Mouse (Mus musculus): ENCODE measurements around the gene Pex6. TPM values are rescaled to one million over a fixed set of nuclear protein-coding genes. Genes with fewer than 3 reads are reported as not detected.

Gene Pex6
- polyA plus RNA-seq, 1 experiment from 2014 or later: 18.8 TPM

- Histone ChIP-seq H3K4me1 (ENCODE audit: control insufficient read depth, insufficient read depth, low read length) (peaks cover 27% of the 10 kb centered on the region), H3K9ac (replicated peaks; ENCODE audit: low read depth, low read length) (peak overlapping the region; percentile 86), H3K9me3 (ENCODE audit: control insufficient read depth, low read depth, low read length) (no peaks in the 10 kb centered on the region), H3K27ac (ENCODE audit: low read length) (peak overlapping the region; percentile 96), H3K27me3 (ENCODE audit: control insufficient read depth, insufficient read depth, low read length) (no peaks in the 10 kb centered on the region), H3K36me3 (ENCODE audit: control insufficient read depth, insufficient read depth, low read length) (peaks cover 9% of the 10 kb centered on the region; the same call in 1 of the 2 replicates), H3K4me3 (ENCODE audit: low read depth, low read length) (peak overlapping the region; percentile 89), H3K4me2 (replicated peaks; ENCODE audit: low read depth, low read length) (peak overlapping the region; percentile 59)
- 3% methylated on average over 32 of the region's 41 CpGs for WGBS
- ATAC-seq (ENCODE audit: insufficient number of reproducible peaks, insufficient read depth, low FRiP score, low read depth): peak; percentile 75
These were observed 7.0 kb upstream of the Pex6 start for GRCm38 (mm10) chr17:46703971-46704886.

GRCm38 (mm10) chr17:46704887-46705835 lies 6.1 kb upstream of the Pex6 start, which contains the start of gene Ppp2r5d:
Gene Ppp2r5d (minus strand): TSS chr17:46705111.
- ATAC-seq (ENCODE audit: insufficient number of reproducible peaks, insufficient read depth, low FRiP score, low read depth): peak; percentile 96
- peak within 1 kb of the TSS; percentile 89 for H3K4me3 ChIP-seq (ENCODE audit: low read depth, low read length)
- under 1% methylated on average over 48 of the region's 48 CpGs for WGBS
- peak within 1 kb of the TSS; percentile 86 for H3K9ac ChIP-seq (replicated peaks; ENCODE audit: low read depth, low read length)
- H3K36me3 ChIP-seq (ENCODE audit: control insufficient read depth, insufficient read depth, low read length): no peaks in the 10 kb centered on the region; the same call in 1 of the 2 replicates
- peak within 1 kb of the TSS; percentile 79 for H3K4me2 ChIP-seq (replicated peaks; ENCODE audit: low read depth, low read length)
- H3K9me3 ChIP-seq (ENCODE audit: control insufficient read depth, low read depth, low read length): no peaks in the 10 kb centered on the region
- no peaks in the 10 kb centered on the region for H3K27me3 ChIP-seq (ENCODE audit: control insufficient read depth, insufficient read depth, low read length)
- peaks cover 27% of the 10 kb centered on the region for H3K4me1 ChIP-seq (ENCODE audit: control insufficient read depth, insufficient read depth, low read length)
- peak within 1 kb of the TSS; percentile 96 for H3K27ac ChIP-seq (ENCODE audit: low read length)

GRCm38 (mm10) chr17:46706375-46707089 lies 4.7 kb upstream of the Pex6 start:
- Histone ChIP-seq H3K9me3 (ENCODE audit: control insufficient read depth, low read depth, low read length) (no peaks in the 10 kb centered on the region), H3K4me3 (ENCODE audit: low read depth, low read length) (no peak overlapping the region), H3K9ac (replicated peaks; ENCODE audit: low read depth, low read length) (0 out of 2 replicates have a peak overlapping the region, but pooled peaks have one; percentile 18), H3K36me3 (ENCODE audit: control insufficient read depth, insufficient read depth, low read length) (no peaks in the 10 kb centered on the region), H3K4me2 (replicated peaks; ENCODE audit: low read depth, low read length) (no peak overlapping the region), H3K4me1 (ENCODE audit: control insufficient read depth, insufficient read depth, low read length) (peaks cover 27% of the 10 kb centered on the region), H3K27ac (ENCODE audit: low read length) (no peak overlapping the region), H3K27me3 (ENCODE audit: control insufficient read depth, insufficient read depth, low read length) (no peaks in the 10 kb centered on the region)
- no peak for ATAC-seq (ENCODE audit: insufficient number of reproducible peaks, insufficient read depth, low FRiP score, low read depth)
- 92% methylated on average over 14 of the region's 14 CpGs for WGBS

- peak; percentile 47; the same call in 1 of the 2 replicates for ATAC-seq (ENCODE audit: insufficient number of reproducible peaks, insufficient read depth, low FRiP score, low read depth)
- Histone ChIP-seq H3K4me3 (ENCODE audit: low read depth, low read length) (peak overlapping the region; percentile 100), H3K27ac (ENCODE audit: low read length) (peak overlapping the region; percentile 71), H3K9ac (replicated peaks; ENCODE audit: low read depth, low read length) (peak overlapping the region; percentile 90), H3K4me1 (ENCODE audit: control insufficient read depth, insufficient read depth, low read length) (peaks cover 10% of the 10 kb centered on the region), H3K27me3 (ENCODE audit: control insufficient read depth, insufficient read depth, low read length) (no peaks in the 10 kb centered on the region), H3K9me3 (ENCODE audit: control insufficient read depth, low read depth, low read length) (no peaks in the 10 kb centered on the region), H3K36me3 (ENCODE audit: control insufficient read depth, insufficient read depth, low read length) (peaks cover 27% of the 10 kb centered on the region; the same call in 1 of the 2 replicates), H3K4me2 (replicated peaks; ENCODE audit: low read depth, low read length) (peak overlapping the region; percentile 93)
- under 1% methylated on average over 71 of the region's 76 CpGs for WGBS
These were observed 479 bp downstream of the Pex6 start for GRCm38 (mm10) chr17:46711612-46712271.

- peaks cover 10% of the 10 kb centered on the region for H3K4me1 ChIP-seq (ENCODE audit: control insufficient read depth, insufficient read depth, low read length)
- peaks cover 30% of the 10 kb centered on the region; the same call in 1 of the 2 replicates for H3K36me3 ChIP-seq (ENCODE audit: control insufficient read depth, insufficient read depth, low read length)
- no peaks in the 10 kb centered on the region for H3K9me3 ChIP-seq (ENCODE audit: control insufficient read depth, low read depth, low read length)
- H3K4me2 ChIP-seq (replicated peaks; ENCODE audit: low read depth, low read length): peak overlapping the region; percentile 93
- H3K27me3 ChIP-seq (ENCODE audit: control insufficient read depth, insufficient read depth, low read length): no peaks in the 10 kb centered on the region
- no peak overlapping the region for H3K27ac ChIP-seq (ENCODE audit: low read length)
- H3K4me3 ChIP-seq (ENCODE audit: low read depth, low read length): peak overlapping the region; percentile 100
- peak overlapping the region; percentile 90 for H3K9ac ChIP-seq (replicated peaks; ENCODE audit: low read depth, low read length)
- WGBS: 64% methylated on average over 7 of the region's 7 CpGs
- no peak for ATAC-seq (ENCODE audit: insufficient number of reproducible peaks, insufficient read depth, low FRiP score, low read depth)
These were observed 1.2 kb downstream of the Pex6 start for GRCm38 (mm10) chr17:46712442-46712841.

GRCm38 (mm10) chr17:46713849-46714248 lies 2.6 kb downstream of the Pex6 start:
- ATAC-seq (ENCODE audit: insufficient number of reproducible peaks, insufficient read depth, low FRiP score, low read depth): no peak
- Histone ChIP-seq H3K4me1 (ENCODE audit: control insufficient read depth, insufficient read depth, low read length) (peaks cover 10% of the 10 kb centered on the region), H3K4me2 (replicated peaks; ENCODE audit: low read depth, low read length) (no peak overlapping the region), H3K4me3 (ENCODE audit: low read depth, low read length) (no peak overlapping the region), H3K27ac (ENCODE audit: low read length) (no peak overlapping the region), H3K27me3 (ENCODE audit: control insufficient read depth, insufficient read depth, low read length) (no peaks in the 10 kb centered on the region), H3K9me3 (ENCODE audit: control insufficient read depth, low read depth, low read length) (no peaks in the 10 kb centered on the region), H3K9ac (replicated peaks; ENCODE audit: low read depth, low read length) (no peak overlapping the region), H3K36me3 (ENCODE audit: control insufficient read depth, insufficient read depth, low read length) (peaks cover 30% of the 10 kb centered on the region)
- 84% methylated on average over 9 of the region's 9 CpGs for WGBS

- Histone ChIP-seq H3K36me3 (ENCODE audit: control insufficient read depth, insufficient read depth, low read length) (peaks cover 30% of the 10 kb centered on the region), H3K9me3 (ENCODE audit: control insufficient read depth, low read depth, low read length) (no peaks in the 10 kb centered on the region), H3K4me1 (ENCODE audit: control insufficient read depth, insufficient read depth, low read length) (peaks cover 10% of the 10 kb centered on the region), H3K4me3 (ENCODE audit: low read depth, low read length) (no peak overlapping the region), H3K4me2 (replicated peaks; ENCODE audit: low read depth, low read length) (no peak overlapping the region), H3K9ac (replicated peaks; ENCODE audit: low read depth, low read length) (no peak overlapping the region), H3K27me3 (ENCODE audit: control insufficient read depth, insufficient read depth, low read length) (no peaks in the 10 kb centered on the region), H3K27ac (ENCODE audit: low read length) (no peak overlapping the region)
- 92% methylated on average over 11 of the region's 11 CpGs for whole genome bisulfite sequencing
- no peak for ATAC-seq (ENCODE audit: insufficient number of reproducible peaks, insufficient read depth, low FRiP score, low read depth)
These were observed 3.7 kb downstream of the Pex6 start for GRCm38 (mm10) chr17:46714756-46715481.
